Mouse (Mus musculus) spleen, embryonic (tissue): ENCODE results near the gene Olfr670.
"Not testable (repeated sequence)": the region's sequence is repeated elsewhere in the genome, so short reads cannot be mapped to it uniquely, and the experiment has no call there.

Experiments used
- CTCF ChIA-PET: fragments of 350-600 bp; sonication (Branson Sonifier 250); formaldehyde crosslinking; loops from one replicate; lab custom pipeline; 2022; lab: Charles Lee

Olfr670 gene

GRCm38 (mm10) chr7:104962520-104962919 is at the start of gene Olfr670:
Gene Olfr670 (minus strand): TSS chr7:104962620.
- CTCF ChIA-PET: no interaction called here

DNA sequence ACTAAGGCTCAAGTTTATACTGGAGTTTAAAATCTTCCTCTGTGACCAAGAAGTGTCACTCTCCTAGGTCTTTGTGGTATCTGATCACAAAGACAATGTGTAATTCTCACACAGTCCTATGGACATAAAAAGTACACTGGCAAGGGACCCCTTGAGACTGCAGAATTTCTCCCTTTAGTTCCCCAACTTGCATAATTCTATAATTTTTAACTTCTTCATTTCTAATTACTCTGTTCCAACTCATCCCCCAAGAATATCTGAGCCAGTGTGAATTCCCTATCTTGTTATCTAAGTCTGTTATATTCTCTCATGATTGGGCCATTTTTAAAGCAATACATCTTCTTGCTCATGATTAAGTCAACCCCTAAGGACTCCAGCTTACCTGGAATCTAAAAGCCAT is 39.5 kb upstream of the Olfr670 start, which contains the start of gene Olfr672:
TSS of gene Olfr672 (minus strand) at position 101 of the 400 bp plus-strand sequence.
- CTCF ChIA-PET: no interaction called here

DNA sequence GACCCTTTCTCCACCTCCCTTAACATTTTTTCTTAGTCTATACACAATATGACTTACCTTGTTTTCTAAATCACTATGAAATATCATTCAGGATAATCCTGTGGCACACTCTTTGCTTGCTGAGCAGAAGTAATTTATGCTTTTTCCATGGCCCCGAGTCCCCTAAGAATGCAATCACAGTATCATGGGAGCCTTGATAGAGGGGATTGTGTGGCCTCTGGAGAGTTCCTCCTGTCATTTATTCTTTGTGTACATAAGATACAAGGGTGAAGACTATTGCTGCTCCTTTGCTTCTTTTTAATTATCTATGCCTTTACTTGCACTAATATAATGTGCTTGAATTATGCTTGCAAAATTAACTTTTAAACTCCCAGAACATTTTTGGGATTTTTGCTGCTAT is 16.6 kb upstream of the Olfr670 start, which contains the start of gene Olfr671:
TSS of gene Olfr671 (minus strand) at position 101 of the 400 bp plus-strand sequence.
- CTCF ChIA-PET: no interaction called here

DNA sequence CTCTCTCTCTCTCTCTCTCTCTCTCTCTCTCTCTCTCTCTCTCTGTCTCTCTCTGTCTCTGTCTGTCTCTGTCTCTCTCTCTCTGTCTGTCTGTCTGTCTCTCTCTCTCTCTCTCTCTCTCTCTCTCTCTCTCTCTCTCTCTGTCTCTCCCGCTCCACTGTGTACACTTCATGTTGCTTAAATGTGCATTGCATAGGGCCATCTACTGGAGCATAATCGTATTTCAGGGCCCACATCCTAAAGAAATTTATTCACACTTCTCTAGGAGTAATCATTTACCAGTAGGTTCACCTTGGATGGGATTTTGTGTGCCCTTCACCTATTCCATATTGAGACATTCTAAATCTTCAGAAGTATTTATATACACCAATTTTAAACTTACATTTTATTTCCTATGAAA is 10.1 kb upstream of the Olfr670 start:
- CTCF ChIA-PET: not testable (repeated sequence)

GRCm38 (mm10) chr7:104950234-104950633 is 12.2 kb downstream of the Olfr670 start:
- CTCF ChIA-PET: not testable (repeated sequence)

DNA sequence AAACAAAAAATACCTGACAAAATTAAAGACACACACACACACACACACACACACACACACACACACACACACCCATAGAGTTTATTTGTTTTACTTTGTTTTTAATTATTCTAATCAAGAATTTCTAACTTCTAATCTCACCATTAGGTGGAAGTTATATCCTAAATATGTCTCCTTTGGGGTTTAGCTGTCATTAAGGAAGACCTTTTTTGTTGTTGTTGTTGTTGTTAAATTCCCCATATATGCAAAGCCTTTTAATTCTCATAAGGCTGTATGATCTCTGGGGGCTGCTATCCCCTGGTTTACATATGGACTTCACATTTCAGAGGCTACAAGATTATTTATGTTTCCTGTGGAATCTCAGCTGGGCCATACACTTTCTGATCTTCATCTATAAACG is 28.5 kb downstream of the Olfr670 start, which contains the start of gene Olfr669:
TSS of gene Olfr669 (plus strand) at position 301 of the 400 bp plus-strand sequence.
- CTCF ChIA-PET: no interaction called here

DNA sequence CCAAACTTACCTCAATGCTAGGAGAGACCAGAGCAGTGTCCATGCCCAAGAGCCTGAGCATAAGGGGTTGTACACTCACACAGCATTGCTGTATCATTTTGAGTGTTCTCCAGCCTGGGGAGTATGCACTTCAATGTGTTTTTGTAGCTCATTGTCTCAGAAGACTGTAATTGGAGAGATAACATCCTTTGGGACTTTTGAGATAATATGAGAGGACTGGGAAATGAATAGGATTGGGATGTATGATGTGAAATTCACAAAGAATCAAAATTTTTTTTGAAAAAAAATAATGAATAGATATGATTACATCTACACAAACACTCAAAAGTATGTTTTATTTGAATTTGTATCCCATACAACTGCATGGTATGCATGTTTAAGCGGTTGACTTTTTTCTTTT is 34.5 kb downstream of the Olfr670 start, which contains the start of gene Olfr668:
TSS of gene Olfr668 (minus strand) at position 101 of the 400 bp plus-strand sequence.
- CTCF ChIA-PET: no interaction called here

GRCm38 (mm10) chr7:104921382-104921781 is 41.0 kb downstream of the Olfr670 start, which contains the start of gene Olfr667:
Gene Olfr667 (minus strand): TSS chr7:104921482.
- CTCF ChIA-PET: no interaction called here
